Mouse (Mus musculus): ENCODE data around the gene Sprr2a3. TPM values are rescaled to one million over a fixed set of nuclear protein-coding genes. Genes with fewer than 3 reads are reported as not detected.

Sprr2a3 gene
- polyA plus RNA-seq, 1 experiment from 2014 or later, result not detected

- no peak for ATAC-seq
- H3K9ac ChIP-seq (replicated peaks; ENCODE audit: low read depth, low read length), result no peak overlapping the region
- 81% methylated on average over 1 of the region's 1 CpGs for WGBS
- H3K4me1 ChIP-seq (replicated peaks; ENCODE audit: control insufficient read depth, insufficient read depth, low read length), result no peaks in the 10 kb centered on the region
- H3K27ac ChIP-seq (ENCODE audit: low read length), result no peak overlapping the region
- H3K9me3 ChIP-seq (ENCODE audit: control insufficient read depth, low read length), result no peaks in the 10 kb centered on the region
- no peaks in the 10 kb centered on the region for H3K36me3 ChIP-seq (ENCODE audit: control insufficient read depth, insufficient read depth)
- no peak overlapping the region for H3K4me3 ChIP-seq (replicated peaks; ENCODE audit: low read length)
- H3K4me2 ChIP-seq (ENCODE audit: low read length), result no peak overlapping the region
- H3K27me3 ChIP-seq (replicated peaks; ENCODE audit: control insufficient read depth, insufficient read depth, low read length), result no peaks in the 10 kb centered on the region
Measured at GRCm38 (mm10) chr3:92336278-92336677, 51.1 kb downstream of the Sprr2a3 start.

GRCm38 (mm10) chr3:92338840-92339239 is 53.6 kb downstream of the Sprr2a3 start, which contains the start of gene Sprr2d:
TSS of gene Sprr2d (plus strand) at chr3:92339140.
- Histone ChIP-seq H3K9ac (replicated peaks; ENCODE audit: low read depth, low read length) (no peak within 1 kb of the TSS), H3K4me3 (replicated peaks; ENCODE audit: low read length) (no peak within 1 kb of the TSS), H3K36me3 (ENCODE audit: control insufficient read depth, insufficient read depth) (no peaks in the 10 kb centered on the region), H3K27ac (ENCODE audit: low read length) (no peak within 1 kb of the TSS), H3K4me1 (replicated peaks; ENCODE audit: control insufficient read depth, insufficient read depth, low read length) (no peaks in the 10 kb centered on the region), H3K4me2 (ENCODE audit: low read length) (no peak within 1 kb of the TSS), H3K9me3 (ENCODE audit: control insufficient read depth, low read length) (no peaks in the 10 kb centered on the region), H3K27me3 (replicated peaks; ENCODE audit: control insufficient read depth, insufficient read depth, low read length) (no peaks in the 10 kb centered on the region)
- 92% methylated on average over 5 of the region's 5 CpGs for WGBS
- ATAC-seq, result no peak

Other genes with a start within 250 kb of the Sprr2a3 start
- 2.3 and 2.7 TPM in 2 replicates for gene Lor, start 202.3 kb upstream of the Sprr2a3 start, polyA plus RNA-seq (2015; fragmentation: Nextera tagmentation; extraction: Ambion mirVana)
- gene Prr9, start 161.5 kb upstream of the Sprr2a3 start, polyA plus RNA-seq (2015; fragmentation: Nextera tagmentation; extraction: Ambion mirVana), result not detected in 2 replicates
- not detected in 2 replicates for gene Lelp1, start 142.7 kb upstream of the Sprr2a3 start, polyA plus RNA-seq (2015; fragmentation: Nextera tagmentation; extraction: Ambion mirVana)
- gene Sprr2a1, start 69.6 kb upstream of the Sprr2a3 start, polyA plus RNA-seq (2015; fragmentation: Nextera tagmentation; extraction: Ambion mirVana), result not detected in 2 replicates
- gene Sprr2a2, start 69.5 kb upstream of the Sprr2a3 start, polyA plus RNA-seq (2015; fragmentation: Nextera tagmentation; extraction: Ambion mirVana), result not detected in 2 replicates
- gene Sprr2b, start 31.2 kb downstream of the Sprr2a3 start, polyA plus RNA-seq (2015; fragmentation: Nextera tagmentation; extraction: Ambion mirVana), result not detected in 2 replicates
- gene Sprr2d, start 53.7 kb downstream of the Sprr2a3 start, polyA plus RNA-seq (2015; fragmentation: Nextera tagmentation; extraction: Ambion mirVana), result not detected in 2 replicates
- gene Sprr2e, start 66.7 kb downstream of the Sprr2a3 start, polyA plus RNA-seq (2015; fragmentation: Nextera tagmentation; extraction: Ambion mirVana), result not detected in 2 replicates
- gene Sprr2f, start 79.8 kb downstream of the Sprr2a3 start, polyA plus RNA-seq (2015; fragmentation: Nextera tagmentation; extraction: Ambion mirVana), result not detected in 2 replicates
- not detected in 2 replicates for gene Sprr2h, start 100.3 kb downstream of the Sprr2a3 start, polyA plus RNA-seq (2015; fragmentation: Nextera tagmentation; extraction: Ambion mirVana)
- not detected in 2 replicates for gene Sprr2i, start 122.6 kb downstream of the Sprr2a3 start, polyA plus RNA-seq (2015; fragmentation: Nextera tagmentation; extraction: Ambion mirVana)
- not detected in 2 replicates for gene Sprr2j-ps, start 132.7 kb downstream of the Sprr2a3 start, polyA plus RNA-seq (2015; fragmentation: Nextera tagmentation; extraction: Ambion mirVana)
- 5.5 and 9.6 TPM in 2 replicates for gene Gm9774, start 144.0 kb downstream of the Sprr2a3 start, polyA plus RNA-seq (2015; fragmentation: Nextera tagmentation; extraction: Ambion mirVana)
- not detected in 2 replicates for gene Sprr2k, start 147.2 kb downstream of the Sprr2a3 start, polyA plus RNA-seq (2015; fragmentation: Nextera tagmentation; extraction: Ambion mirVana)
- not detected in 2 replicates for gene Sprr1b, start 153.4 kb downstream of the Sprr2a3 start, polyA plus RNA-seq (2015; fragmentation: Nextera tagmentation; extraction: Ambion mirVana)
- not detected in 2 replicates for gene Sprr3, start 173.3 kb downstream of the Sprr2a3 start, polyA plus RNA-seq (2015; fragmentation: Nextera tagmentation; extraction: Ambion mirVana)
- 0.32 TPM in 1 of 2 replicates, not detected in the other for gene Sprr1a, start 200.5 kb downstream of the Sprr2a3 start, polyA plus RNA-seq (2015; fragmentation: Nextera tagmentation; extraction: Ambion mirVana)
- gene Sprr4, start 215.1 kb downstream of the Sprr2a3 start, polyA plus RNA-seq (2015; fragmentation: Nextera tagmentation; extraction: Ambion mirVana), result not detected in 2 replicates
- gene 2310046K23Rik, start 249.1 kb downstream of the Sprr2a3 start, polyA plus RNA-seq (2015; fragmentation: Nextera tagmentation; extraction: Ambion mirVana), result not detected in 2 replicates